Mouse (Mus musculus) megakaryocyte-erythroid progenitor cell, adult 5 weeks (primary cell): ENCODE data around the gene Ccdc174. TPM values are rescaled to one million over a fixed set of nuclear protein-coding genes. Genes with fewer than 3 reads are reported as not detected.

Source experiments
- polyA plus RNA-seq: library from polyadenylated mRNA; stranded (reverse); fragments of >175 nt; gene quantifications from 2 replicates; pipeline ENCODE4 v1.2.3, GENCODE M21; 2012

Ccdc174 gene
- 15.1 and 18.2 TPM in 2 replicates for polyA plus RNA-seq

DNA sequence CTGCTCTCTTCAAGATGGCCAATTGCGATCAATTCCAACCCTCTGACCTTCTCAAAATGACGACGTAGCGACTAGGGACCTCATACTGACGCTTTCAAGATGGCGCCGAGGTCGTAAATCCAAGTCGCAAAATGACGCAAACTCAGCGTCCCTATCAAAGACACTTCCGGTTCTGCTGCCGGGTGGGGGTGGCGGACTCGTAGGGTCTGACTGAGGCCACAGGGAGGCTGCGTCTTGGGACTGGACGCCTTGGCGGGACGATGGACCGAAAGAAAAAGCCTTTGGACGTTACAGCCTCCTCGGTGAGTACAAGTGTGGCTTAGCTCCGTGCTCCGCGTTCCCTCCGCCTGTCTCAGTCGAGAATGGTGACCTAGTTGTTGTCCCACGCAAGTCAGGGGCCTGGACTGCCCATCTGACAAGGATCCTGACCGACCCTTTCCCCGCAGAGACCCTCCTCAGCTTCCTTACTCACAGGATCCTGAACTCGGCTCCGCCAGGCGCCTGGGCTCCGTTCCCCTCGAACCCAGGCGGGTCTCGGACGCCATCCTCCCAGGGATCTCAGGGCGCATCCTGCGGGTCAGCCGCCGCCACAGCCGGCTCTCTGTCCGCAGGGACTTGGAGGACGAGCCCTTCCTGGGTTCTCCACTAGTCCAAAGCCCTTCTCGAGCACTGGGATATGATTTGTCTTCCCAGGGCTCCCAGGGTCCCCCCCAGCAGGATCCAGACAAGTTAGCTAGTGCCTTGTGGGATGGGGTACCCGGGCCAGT, at the start of gene Ccdc174:
Gene Ccdc174 (plus strand): TSS at position 169 of the 767 bp plus-strand sequence.

DNA sequence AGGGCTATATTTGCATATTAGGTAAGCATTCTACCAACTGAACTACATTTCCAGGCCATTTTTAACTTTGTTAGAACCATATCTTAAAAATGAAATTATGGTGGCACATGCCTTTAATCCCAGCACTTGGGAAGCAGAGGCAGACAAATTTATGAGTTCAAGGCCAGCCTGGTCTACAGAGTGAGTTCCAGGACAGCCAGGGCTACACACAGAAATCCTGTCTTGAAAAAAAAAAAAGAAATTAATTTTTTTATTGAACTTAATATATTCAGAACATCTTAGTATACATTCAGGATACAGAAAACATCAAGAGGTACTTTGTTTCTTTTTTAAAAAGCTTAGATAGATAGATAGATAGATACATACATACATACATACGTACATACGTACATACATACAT, 24.7 kb downstream of the Ccdc174 start, which contains the start of gene 4930590J08Rik:
Gene 4930590J08Rik (plus strand): TSS at position 301 of the 400 bp plus-strand sequence.

Other genes with a start within 250 kb of the Ccdc174 start
- 23.9 and 28.0 TPM in 2 replicates for gene Slc6a6, start 194.0 kb upstream of the Ccdc174 start, polyA plus RNA-seq
- not detected in 2 replicates for gene Grip2, start 50.8 kb upstream of the Ccdc174 start, polyA plus RNA-seq
- not detected in 2 replicates for gene 4930590J08Rik, start 24.8 kb downstream of the Ccdc174 start, polyA plus RNA-seq
- gene Fgd5, start 100.8 kb downstream of the Ccdc174 start, polyA plus RNA-seq = 0.34 and 0.65 TPM in 2 replicates
- 4.0 and 4.3 TPM in 2 replicates for gene Nr2c2, start 213.3 kb downstream of the Ccdc174 start, polyA plus RNA-seq